In the genomic region with DNA sequence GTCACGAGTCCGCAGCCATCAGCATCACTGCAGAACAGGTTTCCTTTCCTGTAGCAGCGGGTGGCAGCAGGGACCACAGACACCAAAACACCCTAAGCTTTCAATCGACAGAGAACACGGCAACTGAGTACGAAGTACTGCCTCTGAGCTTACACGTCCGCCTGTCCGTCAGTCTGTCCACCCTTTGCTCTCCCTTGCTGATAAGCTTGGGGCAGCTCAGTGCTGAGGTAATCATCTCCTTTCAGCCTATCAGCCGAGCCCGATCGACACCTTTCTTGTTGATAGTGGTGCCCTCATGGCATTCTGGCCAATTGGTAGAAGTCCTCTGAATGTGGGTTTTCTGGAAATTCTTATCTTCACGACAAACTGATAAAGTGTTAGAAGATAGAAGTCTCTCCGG, we compare ENCODE assay signal across 22 mouse cellular contexts.
"Had no signal": no experiment of that assay in that cellular context is flagged by ENCODE, and none has a peak within 500 bp of the region (broad histone marks: within the 10 kb centered on the region; RNA-seq: fewer than 3 reads in every experiment).

No protein-coding gene starts in this region.

- ATAC-seq: midbrain, embryonic 13.5 days; midbrain, embryonic 16.5 days had no signal

- H3K4me2 ChIP-seq: kidney, embryonic 15.5 days; liver, embryonic 13.5 days; midbrain, embryonic 13.5 days; neural tube, embryonic 13.5 days; stomach, embryonic 15.5 days had no signal

- H3K9me3 ChIP-seq: kidney, embryonic 15.5 days; liver, embryonic 13.5 days; megakaryocyte, embryonic 14.5 days; midbrain, embryonic 10.5 days; midbrain, embryonic 13.5 days; neural tube, embryonic 13.5 days; stomach, embryonic 15.5 days had no signal

- H3K4me1 ChIP-seq: kidney, embryonic 15.5 days; liver, embryonic 13.5 days; midbrain, embryonic 10.5 days; midbrain, embryonic 13.5 days; stomach, embryonic 15.5 days had no signal

- H3K27ac ChIP-seq: kidney, embryonic 15.5 days; left cerebral cortex, adult 2 months; liver, embryonic 13.5 days; macrophage; midbrain, embryonic 10.5 days; midbrain, embryonic 13.5 days; neural tube, embryonic 13.5 days; stomach, embryonic 15.5 days had no signal

- DNase-seq: kidney, adult 2 months; kidney, postnatal 10 days; kidney, postnatal 36 days; layer of hippocampus, postnatal 36 days; liver, embryonic 13.5 days; lung, adult 2 months; lung, postnatal 14 days; retina, postnatal 1 day; right cerebral cortex, postnatal 25 days; spleen, adult 18-20 months; thymus, adult 2 months; thymus, postnatal 14 days had no signal

- H3K27me3 ChIP-seq: kidney, embryonic 15.5 days; liver, embryonic 13.5 days; midbrain, embryonic 13.5 days; stomach, embryonic 15.5 days had no signal

- H3K36me3 ChIP-seq: kidney, embryonic 15.5 days; liver, embryonic 13.5 days; midbrain, embryonic 10.5 days; midbrain, embryonic 13.5 days; neural tube, embryonic 13.5 days; stomach, embryonic 15.5 days had no signal

- H3K4me3 ChIP-seq: kidney, embryonic 15.5 days; left cerebral cortex, adult 2 months; liver, embryonic 13.5 days; megakaryocyte, embryonic 14.5 days; midbrain, embryonic 10.5 days; midbrain, embryonic 13.5 days; myocyte; neural tube, embryonic 13.5 days; stomach, embryonic 15.5 days had no signal

- H3K9ac ChIP-seq: kidney, embryonic 15.5 days; liver, embryonic 13.5 days; midbrain, embryonic 13.5 days; neural tube, embryonic 13.5 days; stomach, embryonic 15.5 days had no signal
